Mouse (Mus musculus): ENCODE measurements around the gene Cars. TPM values are rescaled to one million over a fixed set of nuclear protein-coding genes. Genes with fewer than 3 reads are reported as not detected.
"Not testable (repeated sequence)": the region's sequence is repeated elsewhere in the genome, so short reads cannot be mapped to it uniquely, and the experiment has no call there.

Cars gene
- polyA plus RNA-seq, 1 experiment from 2014 or later: 22.6 TPM

GRCm38 (mm10) chr7:143557616-143558015 is 42.3 kb downstream of the Cars start:
- 88% methylated on average over 7 of the region's 7 CpGs for WGBS (ENCODE audit: missing documents)
- Histone ChIP-seq H3K4me3 (ENCODE audit: inconsistent target) (no peak overlapping the region), H3K36me3 (ENCODE audit: inconsistent target) (peaks cover 74% of the 10 kb centered on the region), H3K79me2 (ENCODE audit: inconsistent target) (no peaks in the 10 kb centered on the region), H3K27ac (no peak overlapping the region)

- WGBS (ENCODE audit: missing documents): 79% methylated on average over 8 of the region's 8 CpGs
- Histone ChIP-seq H3K27ac (no peak overlapping the region), H3K79me2 (ENCODE audit: inconsistent target) (no peaks in the 10 kb centered on the region), H3K36me3 (ENCODE audit: inconsistent target) (peaks cover 69% of the 10 kb centered on the region), H3K4me3 (ENCODE audit: inconsistent target) (no peak overlapping the region)
Measured at GRCm38 (mm10) chr7:143556964-143557610, 42.8 kb downstream of the Cars start.

GRCm38 (mm10) chr7:143549588-143550220 is 50.2 kb downstream of the Cars start:
- Histone ChIP-seq H3K36me3 (ENCODE audit: inconsistent target) (0 out of 2 replicates have a peak, but pooled peaks cover under 1% of the 10 kb centered on the region), H3K79me2 (ENCODE audit: inconsistent target) (peaks cover 38% of the 10 kb centered on the region), H3K4me3 (ENCODE audit: inconsistent target) (peak overlapping the region; percentile 48), H3K27ac (peak overlapping the region; percentile 56)
- 62% methylated on average over 2 of the region's 2 CpGs for WGBS (ENCODE audit: missing documents)

GRCm38 (mm10) chr7:143548976-143549457 is 50.9 kb downstream of the Cars start, which contains the start of gene Nap1l4:
Nap1l4 (minus strand) TSS chr7:143549106.
- H3K27ac ChIP-seq: peak within 1 kb of the TSS; percentile 82
- H3K79me2 ChIP-seq (ENCODE audit: inconsistent target): peaks cover 44% of the 10 kb centered on the region
- no peaks in the 10 kb centered on the region for H3K36me3 ChIP-seq (ENCODE audit: inconsistent target)
- H3K4me3 ChIP-seq (ENCODE audit: inconsistent target): peak within 1 kb of the TSS; percentile 83
- WGBS (ENCODE audit: missing documents): 0% methylated on average over 38 of the region's 43 CpGs

GRCm38 (mm10) chr7:143548231-143548961 is 51.5 kb downstream of the Cars start:
- WGBS (ENCODE audit: missing documents): 2% methylated on average over 58 of the region's 63 CpGs
- Histone ChIP-seq H3K79me2 (ENCODE audit: inconsistent target) (peaks cover 51% of the 10 kb centered on the region), H3K36me3 (ENCODE audit: inconsistent target) (no peaks in the 10 kb centered on the region), H3K27ac (peak overlapping the region; percentile 82), H3K4me3 (ENCODE audit: inconsistent target) (peak overlapping the region; percentile 83)

- no peak overlapping the region for H3K27ac ChIP-seq
- 32% methylated on average over 2 of the region's 2 CpGs for WGBS (ENCODE audit: missing documents)
Measured at GRCm38 (mm10) chr7:143546554-143546953, 53.3 kb downstream of the Cars start.

GRCm38 (mm10) chr7:143544368-143544767 is 55.5 kb downstream of the Cars start:
- Histone ChIP-seq H3K4me3 (ENCODE audit: inconsistent target) (no peak overlapping the region), H3K79me2 (ENCODE audit: inconsistent target) (peaks cover 91% of the 10 kb centered on the region), H3K36me3 (ENCODE audit: inconsistent target) (peaks cover 6% of the 10 kb centered on the region; the same call in 1 of the 2 replicates), H3K27ac (no peak overlapping the region)
- WGBS (ENCODE audit: missing documents): 78% methylated on average over 2 of the region's 2 CpGs

More at GRCm38 (mm10) chr7:143546554-143546953, 53.3 kb downstream of the Cars start:
- H3K36me3 ChIP-seq (ENCODE audit: inconsistent target): no peaks in the 10 kb centered on the region
- H3K79me2 ChIP-seq (ENCODE audit: inconsistent target): peaks cover 69% of the 10 kb centered on the region
- no peak overlapping the region for H3K4me3 ChIP-seq (ENCODE audit: inconsistent target)

GRCm38 (mm10) chr7:143538671-143539070 is 61.2 kb downstream of the Cars start:
- no peak overlapping the region for H3K4me3 ChIP-seq (ENCODE audit: inconsistent target)
- peaks cover 73% of the 10 kb centered on the region for H3K79me2 ChIP-seq (ENCODE audit: inconsistent target)
- H3K36me3 ChIP-seq (ENCODE audit: inconsistent target): peaks cover 58% of the 10 kb centered on the region
- H3K27ac ChIP-seq: no peak overlapping the region
- WGBS (ENCODE audit: missing documents): 100% methylated on average over 1 of the region's 1 CpGs

- peaks cover 62% of the 10 kb centered on the region for H3K36me3 ChIP-seq (ENCODE audit: inconsistent target)
- H3K79me2 ChIP-seq (ENCODE audit: inconsistent target): peaks cover 68% of the 10 kb centered on the region
- not testable (repeated sequence) for H3K27ac ChIP-seq; H3K4me3 ChIP-seq (ENCODE audit: inconsistent target)
- 95% methylated on average over 6 of the region's 6 CpGs for WGBS (ENCODE audit: missing documents)
Measured at GRCm38 (mm10) chr7:143538229-143538628, 61.7 kb downstream of the Cars start.

- H3K36me3 ChIP-seq (ENCODE audit: inconsistent target): peaks cover 82% of the 10 kb centered on the region
- 86% methylated on average over 3 of the region's 3 CpGs for WGBS (ENCODE audit: missing documents)
- H3K79me2 ChIP-seq (ENCODE audit: inconsistent target): peaks cover 48% of the 10 kb centered on the region
- H3K4me3 ChIP-seq (ENCODE audit: inconsistent target): no peak overlapping the region
- H3K27ac ChIP-seq: no peak overlapping the region
Measured at GRCm38 (mm10) chr7:143536251-143536650, 63.6 kb downstream of the Cars start.

- H3K27ac ChIP-seq: no peak overlapping the region
- 88% methylated on average over 2 of the region's 2 CpGs for WGBS (ENCODE audit: missing documents)
- peaks cover 19% of the 10 kb centered on the region for H3K79me2 ChIP-seq (ENCODE audit: inconsistent target)
- no peak overlapping the region for H3K4me3 ChIP-seq (ENCODE audit: inconsistent target)
- H3K36me3 ChIP-seq (ENCODE audit: inconsistent target): peaks cover 99% of the 10 kb centered on the region
Measured at GRCm38 (mm10) chr7:143533284-143533683, 66.6 kb downstream of the Cars start.

- H3K27ac ChIP-seq: no peak overlapping the region
- 92% methylated on average over 1 of the region's 1 CpGs for WGBS (ENCODE audit: missing documents)
- peaks cover 98% of the 10 kb centered on the region for H3K36me3 ChIP-seq (ENCODE audit: inconsistent target)
- peaks cover 10% of the 10 kb centered on the region; the same call in 1 of the 2 replicates for H3K79me2 ChIP-seq (ENCODE audit: inconsistent target)
- H3K4me3 ChIP-seq (ENCODE audit: inconsistent target): no peak overlapping the region
Measured at GRCm38 (mm10) chr7:143532410-143532809, 67.5 kb downstream of the Cars start.

GRCm38 (mm10) chr7:143519333-143519732 is 80.6 kb downstream of the Cars start:
- no peak overlapping the region for H3K27ac ChIP-seq
- WGBS (ENCODE audit: missing documents): 95% methylated on average over 4 of the region's 4 CpGs
- H3K79me2 ChIP-seq (ENCODE audit: inconsistent target): no peaks in the 10 kb centered on the region
- H3K4me3 ChIP-seq (ENCODE audit: inconsistent target): no peak overlapping the region
- peaks cover 73% of the 10 kb centered on the region for H3K36me3 ChIP-seq (ENCODE audit: inconsistent target)

GRCm38 (mm10) chr7:143514416-143514768 is 85.5 kb downstream of the Cars start:
- Histone ChIP-seq H3K27ac (no peak overlapping the region), H3K79me2 (ENCODE audit: inconsistent target) (no peaks in the 10 kb centered on the region), H3K36me3 (ENCODE audit: inconsistent target) (peaks cover 47% of the 10 kb centered on the region), H3K4me3 (ENCODE audit: inconsistent target) (no peak overlapping the region)
- 98% methylated on average over 4 of the region's 4 CpGs for WGBS (ENCODE audit: missing documents)
